Comparison of ENCODE assay signal across 10 mouse cellular contexts in genomic region chr8:110918027-110918426, GRCm38 (mm10).
"Had no signal": no experiment of that assay in that cellular context is flagged by ENCODE, and none has a peak within 500 bp of the region (broad histone marks: within the 10 kb centered on the region; RNA-seq: fewer than 3 reads in every experiment).

No protein-coding gene starts in this region.

- H3K4me3 ChIP-seq: limb, embryonic 12.5 days; liver, embryonic 13.5 days; midbrain, embryonic 12.5 days had no signal

- H3K36me3 ChIP-seq: midbrain, embryonic 12.5 days had no signal

- DNase-seq: liver; liver, embryonic 13.5 days; thymus, adult 18-20 months; thymus, postnatal 14 days had no signal

- H3K4me2 ChIP-seq: limb, embryonic 12.5 days; liver, embryonic 13.5 days; midbrain, embryonic 12.5 days had no signal

- H3K27me3 ChIP-seq: limb, embryonic 12.5 days; liver, embryonic 13.5 days; midbrain, embryonic 12.5 days had no signal

- H3K9ac ChIP-seq: limb, embryonic 12.5 days; liver, postnatal 0 days; midbrain, embryonic 12.5 days had no signal

- H3K27ac ChIP-seq: limb, embryonic 12.5 days; liver, embryonic 13.5 days; midbrain, embryonic 12.5 days had no signal

- H3K9me3 ChIP-seq: limb, embryonic 12.5 days; liver, embryonic 13.5 days; midbrain, embryonic 12.5 days had no signal

- ATAC-seq: inflammation-experienced regulatory T-cells, adult 6 months; intestine, postnatal 0 days; liver, postnatal 0 days; midbrain, embryonic 16.5 days had no signal
